Mouse (Mus musculus) heart, postnatal 25 days (tissue): ENCODE measurements around the gene Clcn6. TPM values are rescaled to one million over a fixed set of nuclear protein-coding genes. Genes with fewer than 3 reads are reported as not detected.
"Not testable (repeated sequence)": the region's sequence is repeated elsewhere in the genome, so short reads cannot be mapped to it uniquely, and the experiment has no call there.

Source experiments
- DNase-seq: peaks from one replicate; pipeline ENCODE4 v3.0.0; 2022; ENCODE audit warnings: low spot score
- intact Hi-C: fragments of 180-260 bp; cut with DNase I; formaldehyde crosslinking; loops from one replicate; pipeline ENCODE4 v1.15.1; 2025
- total RNA-seq, 2 experiments: library from RNA; stranded (reverse); gene quantifications; 2 replicates each; pipeline ENCODE4 v1.2.3; 2021

Clcn6 gene
- total RNA-seq, 2 experiments from 2014 or later, result 8.6 to 8.7 TPM

- no peak for DNase-seq
- intact Hi-C loops, result no loop called here
Observed at GRCm38 (mm10) chr4:148067346-148067745, 28.7 kb upstream of the Clcn6 start.

GRCm38 (mm10) chr4:148066401-148066744, 27.8 kb upstream of the Clcn6 start:
- DNase-seq, result peak; percentile 48
- intact Hi-C loops, result no loop called here

- intact Hi-C loops, result no loop called here
- DNase-seq, result no peak
Observed at GRCm38 (mm10) chr4:148065702-148066400, 27.2 kb upstream of the Clcn6 start.

GRCm38 (mm10) chr4:148061086-148061480, 22.5 kb upstream of the Clcn6 start:
- intact Hi-C loops, result loop anchor here (5.0 kb wide), 1 partner anchor 99 kb away; no protein-coding TSS in a partner anchor

GRCm38 (mm10) chr4:148060120-148061085, 21.8 kb upstream of the Clcn6 start:
- intact Hi-C loops, result loop anchor here (5.0 kb wide), 1 partner anchor 98 kb away; no protein-coding TSS in a partner anchor
- DNase-seq, result no peak

More at GRCm38 (mm10) chr4:148061086-148061480, 22.5 kb upstream of the Clcn6 start:
- DNase-seq, result no peak

- intact Hi-C loops, result no loop called here
- DNase-seq, result no peak
Observed at GRCm38 (mm10) chr4:148058993-148059392, 20.4 kb upstream of the Clcn6 start.

- intact Hi-C loops, result no loop called here
- no peak for DNase-seq
Observed at GRCm38 (mm10) chr4:148058218-148058819, 19.7 kb upstream of the Clcn6 start.

- DNase-seq, result no peak
- intact Hi-C loops, result no loop called here
Observed at GRCm38 (mm10) chr4:148057661-148058209, 19.1 kb upstream of the Clcn6 start.

GRCm38 (mm10) chr4:148056801-148057200, 18.2 kb upstream of the Clcn6 start:
- DNase-seq, result no peak
- intact Hi-C loops, result no loop called here

- intact Hi-C loops, result no loop called here
- DNase-seq, result no peak
Observed at GRCm38 (mm10) chr4:148056246-148056645, 17.6 kb upstream of the Clcn6 start.

- intact Hi-C loops, result no loop called here
- no peak for DNase-seq
Observed at GRCm38 (mm10) chr4:148054961-148055695, 16.5 kb upstream of the Clcn6 start.

- no peak for DNase-seq
- intact Hi-C loops, result no loop called here
Observed at GRCm38 (mm10) chr4:148053417-148053920, 14.8 kb upstream of the Clcn6 start.

GRCm38 (mm10) chr4:148052976-148053375, 14.4 kb upstream of the Clcn6 start:
- no peak for DNase-seq
- intact Hi-C loops, result no loop called here

- DNase-seq, result no peak
- intact Hi-C loops, result no loop called here
Observed at GRCm38 (mm10) chr4:148051886-148052285, 13.3 kb upstream of the Clcn6 start.

GRCm38 (mm10) chr4:148051046-148051776, 12.6 kb upstream of the Clcn6 start:
- no peak for DNase-seq
- intact Hi-C loops, result no loop called here

- intact Hi-C loops, DNase-seq: not testable (repeated sequence)
Observed at GRCm38 (mm10) chr4:148050396-148050914, 11.8 kb upstream of the Clcn6 start.

GRCm38 (mm10) chr4:148046450-148047031, 7.9 kb upstream of the Clcn6 start:
- intact Hi-C loops, result no loop called here
- no peak for DNase-seq

GRCm38 (mm10) chr4:148044113-148044512, 5.5 kb upstream of the Clcn6 start:
- no peak for DNase-seq
- intact Hi-C loops, result no loop called here
